Mouse (Mus musculus) erythroblast, embryonic 14.5 days (primary cell): ENCODE data around the gene Pip4k2a. TPM values are rescaled to one million over a fixed set of nuclear protein-coding genes. Genes with fewer than 3 reads are reported as not detected.

ENCODE experiments used
- H3K27me3 ChIP-seq: 2 replicates; pipeline ENCODE4 v1.6.1; 2012; ENCODE audit warnings: inconsistent platforms; ENCODE audit not compliant: control insufficient read depth
- H3K36me3 ChIP-seq: 2 replicates; pipeline ENCODE4 v1.6.1; 2012; ENCODE audit warnings: mild to moderate bottlenecking, inconsistent platforms; ENCODE audit not compliant: control insufficient read depth
- H3K4me1 ChIP-seq: 2 replicates; pipeline ENCODE4 v1.6.1; 2012; ENCODE audit warnings: inconsistent platforms; ENCODE audit not compliant: control insufficient read depth
- H3K4me3 ChIP-seq: replicated peaks from 2 replicates; pipeline ENCODE3; 2012; ENCODE audit warnings: moderate library complexity, mild to moderate bottlenecking, inconsistent platforms
- H3K9me3 ChIP-seq: 2 replicates; pipeline ENCODE4 v1.6.1; 2012; ENCODE audit warnings: low read length, inconsistent platforms, mixed read lengths; ENCODE audit not compliant: control insufficient read depth
- GATA1 ChIP-seq: IDR thresholded peaks from 2 replicates; pipeline ENCODE4 v1.6.1; 2012; ENCODE audit warnings: low read length, inconsistent platforms, mixed read lengths
- TAL1 ChIP-seq: IDR thresholded peaks from 3 replicates; pipeline ENCODE4 v1.6.1; 2012; ENCODE audit warnings: low read length, inconsistent platforms, mixed read lengths
- polyA plus RNA-seq: library from polyadenylated mRNA; stranded (reverse); fragments of >175 nt; gene quantifications from 2 replicates; pipeline ENCODE4 v1.2.3, GENCODE M21; 2012

The Pip4k2a gene
- polyA plus RNA-seq, 1 experiment: 3.8 TPM

DNA sequence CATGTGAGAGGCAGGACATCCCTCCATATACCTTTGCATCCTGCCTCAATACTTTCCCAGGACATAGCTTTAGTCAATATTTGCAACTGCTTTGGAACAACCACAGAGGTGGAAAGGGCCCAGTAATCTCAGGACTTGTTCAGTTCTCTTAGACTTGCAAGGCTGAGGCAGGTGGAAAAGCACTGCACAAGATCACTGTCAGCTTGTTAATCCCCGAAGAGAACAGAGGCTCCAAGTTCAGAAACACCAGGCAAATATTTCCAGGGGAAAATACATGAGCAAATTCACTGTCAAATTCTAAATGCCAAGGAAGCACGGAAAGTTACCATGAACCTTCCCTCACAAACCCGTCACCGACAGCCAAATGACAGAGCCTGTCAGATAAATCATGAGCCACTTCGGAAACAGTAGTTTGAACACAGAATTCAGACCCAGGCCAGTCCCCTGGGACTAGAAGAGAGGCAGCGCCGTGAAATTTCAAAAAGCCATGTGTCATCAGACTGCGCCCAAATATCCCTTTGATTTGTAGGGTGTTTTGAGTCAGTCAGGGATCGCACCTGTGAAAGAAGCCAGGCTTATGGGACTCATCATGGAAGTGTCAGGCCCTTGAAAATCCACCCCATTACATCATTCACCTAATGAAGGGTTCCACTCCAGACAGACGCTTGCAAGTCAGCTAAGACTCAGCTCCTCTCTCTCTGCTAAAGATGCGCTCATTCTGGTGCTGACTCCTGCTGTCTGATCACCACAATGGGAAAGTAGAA, 184.1 kb downstream of the Pip4k2a start:
- Histone ChIP-seq H3K36me3 (no peaks in the 10 kb centered on the region), H3K4me1 (no peaks in the 10 kb centered on the region)
- TF ChIP-seq GATA1 (no peak), TAL1 (no peak)

DNA sequence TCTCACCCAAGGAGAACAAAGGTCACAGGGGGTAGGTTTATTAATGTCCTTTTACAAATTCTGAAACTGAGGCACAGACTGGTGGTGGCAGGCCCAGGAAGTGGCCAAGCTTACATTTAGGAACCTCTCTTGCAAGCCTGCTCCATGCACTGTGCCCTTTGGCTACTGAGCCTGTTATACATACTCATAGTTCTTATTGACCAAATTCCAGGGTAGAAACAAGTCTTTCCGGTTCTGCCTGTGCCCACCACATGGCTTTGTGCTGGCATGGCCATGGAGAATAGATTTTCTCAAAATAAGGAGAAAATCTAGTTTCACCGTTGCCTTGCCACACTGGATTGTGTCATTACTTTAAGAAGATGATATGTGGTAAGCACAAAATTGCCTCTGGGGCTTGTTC, 190.0 kb downstream of the Pip4k2a start:
- Histone ChIP-seq H3K4me3 (no peak overlapping the region), H3K27me3 (peaks cover 18% of the 10 kb centered on the region), H3K4me1 (no peaks in the 10 kb centered on the region), H3K36me3 (no peaks in the 10 kb centered on the region), H3K9me3 (no peaks in the 10 kb centered on the region)
- no peak for TF ChIP-seq GATA1
- no peak for TF ChIP-seq TAL1

More for the DNA sequence above, 184.1 kb downstream of the Pip4k2a start:
- Histone ChIP-seq H3K9me3 (no peaks in the 10 kb centered on the region), H3K27me3 (no peaks in the 10 kb centered on the region; the same call in 1 of the 2 replicates), H3K4me3 (no peak overlapping the region)

DNA sequence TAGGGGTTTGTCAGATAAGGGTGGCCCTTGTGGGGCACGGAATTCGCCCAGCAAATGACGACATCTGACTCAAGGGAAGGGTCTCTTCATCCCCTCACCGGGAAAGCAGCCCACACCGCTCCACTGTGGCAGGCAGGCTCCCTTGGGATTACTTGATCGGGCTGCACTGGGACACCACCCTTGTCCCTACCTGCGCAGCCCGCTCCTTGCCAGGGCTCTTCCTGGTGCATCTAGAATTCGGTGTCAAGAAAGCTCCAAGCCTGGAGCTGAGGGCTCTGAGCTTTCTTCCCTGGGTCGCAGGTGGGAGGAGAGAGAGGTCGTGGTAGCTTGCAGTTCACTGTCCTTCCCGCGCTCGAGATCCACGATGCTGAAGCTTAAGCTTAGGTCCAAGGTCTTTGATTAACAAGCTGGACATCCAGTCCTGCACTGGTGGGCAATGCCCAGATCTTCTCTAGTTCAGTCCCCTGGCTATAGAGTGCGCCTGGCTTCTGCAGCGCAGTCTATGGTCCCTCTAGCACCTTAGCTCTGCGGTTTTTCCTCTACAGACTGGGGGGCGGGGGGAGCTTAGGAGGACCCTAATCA, 196.6 kb downstream of the Pip4k2a start:
- H3K4me1 ChIP-seq: no peaks in the 10 kb centered on the region
- no peak overlapping the region for H3K4me3 ChIP-seq
- H3K9me3 ChIP-seq: peaks cover 12% of the 10 kb centered on the region; the same call in 1 of the 2 replicates
- no peaks in the 10 kb centered on the region for H3K36me3 ChIP-seq
- TF ChIP-seq GATA1 (no peak), TAL1 (no peak)
- peaks cover 78% of the 10 kb centered on the region for H3K27me3 ChIP-seq

DNA sequence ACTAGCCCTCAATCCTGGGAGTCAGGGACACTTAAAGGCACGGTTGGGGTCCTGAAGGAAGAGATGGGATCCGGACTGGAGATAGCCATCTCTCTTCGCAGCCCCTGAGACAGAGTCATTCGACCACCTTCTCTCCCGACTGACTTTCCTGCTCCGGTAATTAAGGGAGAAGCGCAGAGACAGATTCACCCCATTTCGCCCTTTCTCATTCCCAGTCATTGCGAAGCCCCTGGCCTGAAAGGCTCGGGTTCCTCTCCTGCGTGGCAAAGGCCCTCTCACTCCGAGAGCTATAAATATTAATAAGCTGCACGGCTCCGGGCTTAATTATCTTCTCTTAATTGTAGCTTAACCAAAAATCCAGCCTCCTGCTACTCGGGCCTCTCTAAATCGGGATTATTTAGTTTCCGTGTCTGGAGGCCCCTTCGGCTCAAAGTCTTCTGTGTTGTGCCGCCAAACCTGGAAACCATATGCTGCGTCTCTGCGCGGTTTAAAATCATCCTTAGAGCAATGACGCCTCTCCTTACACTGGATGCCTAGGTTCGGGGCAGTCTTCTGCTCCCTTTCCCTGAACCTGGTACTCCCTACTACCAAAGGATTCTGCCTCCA, 197.2 kb downstream of the Pip4k2a start:
- TF ChIP-seq TAL1 (no peak), GATA1 (no peak)
- peaks cover 76% of the 10 kb centered on the region for H3K27me3 ChIP-seq
- H3K4me3 ChIP-seq: no peak overlapping the region

DNA sequence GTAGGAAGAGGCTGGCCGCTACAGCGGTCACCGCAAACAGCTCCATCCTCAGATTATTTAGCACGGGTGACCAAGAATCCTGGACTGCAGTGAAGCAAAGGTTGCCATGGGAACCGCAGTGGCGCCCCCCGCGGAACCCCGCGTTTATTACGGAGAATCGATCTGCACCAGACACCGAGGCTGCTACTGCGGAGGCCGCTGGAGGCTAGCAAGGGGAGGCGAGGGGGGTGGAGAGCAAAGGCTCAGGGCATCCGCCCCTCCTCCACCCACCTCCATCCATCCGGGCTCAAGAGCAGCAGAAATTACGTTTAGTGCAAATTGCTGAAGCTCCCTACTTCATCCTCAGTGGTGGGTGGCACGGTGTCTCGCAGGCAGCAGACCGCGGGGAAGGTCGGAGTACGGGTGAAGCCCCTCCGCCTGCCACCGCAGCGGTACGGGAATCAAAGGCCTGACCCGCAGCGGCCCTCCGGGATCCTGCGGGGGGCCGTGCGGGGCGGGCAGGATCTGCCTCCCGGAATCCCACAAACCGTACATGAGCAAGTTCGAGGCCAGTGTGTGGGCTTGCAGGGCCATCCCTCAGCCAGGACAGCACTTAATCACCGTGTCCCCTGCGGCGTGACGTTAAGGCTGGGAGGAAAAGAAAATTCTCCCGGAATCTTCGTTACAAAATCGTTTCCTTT, 197.8 kb downstream of the Pip4k2a start:
- H3K4me1 ChIP-seq: no peaks in the 10 kb centered on the region
- TF ChIP-seq TAL1: no peak
- no peak for TF ChIP-seq GATA1
- no peak overlapping the region for H3K4me3 ChIP-seq
- H3K9me3 ChIP-seq: peaks cover 12% of the 10 kb centered on the region; the same call in 1 of the 2 replicates
- peaks cover 75% of the 10 kb centered on the region for H3K27me3 ChIP-seq
- no peaks in the 10 kb centered on the region for H3K36me3 ChIP-seq

More for the DNA sequence above, 197.2 kb downstream of the Pip4k2a start:
- no peaks in the 10 kb centered on the region for H3K4me1 ChIP-seq
- no peaks in the 10 kb centered on the region for H3K36me3 ChIP-seq
- H3K9me3 ChIP-seq: peaks cover 12% of the 10 kb centered on the region; the same call in 1 of the 2 replicates

DNA sequence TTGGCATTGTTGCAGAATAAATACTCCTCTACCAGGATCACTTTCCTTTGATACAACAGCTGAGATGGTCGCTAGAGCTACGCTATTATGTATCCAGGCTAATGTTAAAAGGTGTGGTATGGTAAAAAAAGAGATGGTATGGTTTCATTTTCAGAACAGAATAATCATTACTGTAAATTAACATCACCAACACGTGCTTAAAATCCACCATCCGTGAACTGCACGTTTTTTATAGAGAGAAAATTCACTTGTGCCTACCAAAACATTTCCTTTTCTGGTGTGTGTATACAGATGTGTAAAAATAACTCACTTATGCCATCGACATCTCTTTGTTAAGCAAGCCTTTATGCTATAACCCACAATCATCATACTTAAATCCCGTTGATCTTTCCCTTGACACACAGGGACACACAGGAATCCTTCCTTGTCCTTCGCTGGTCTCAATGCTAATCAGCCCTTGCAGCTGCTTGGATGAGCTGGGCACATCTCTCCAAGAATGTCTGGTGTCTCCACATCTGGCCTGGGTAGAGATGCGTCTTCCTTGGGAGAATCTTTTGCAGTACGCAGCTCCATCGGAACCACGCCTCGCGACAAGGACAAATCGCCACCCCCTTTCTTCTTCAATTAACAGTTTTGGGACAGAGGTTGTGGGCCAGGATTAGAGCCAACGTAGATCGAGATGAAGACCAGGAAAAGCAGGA, 198.5 kb downstream of the Pip4k2a start:
- TF ChIP-seq TAL1 (no peak), GATA1 (no peak)
- H3K36me3 ChIP-seq: no peaks in the 10 kb centered on the region
- no peaks in the 10 kb centered on the region for H3K4me1 ChIP-seq
- H3K9me3 ChIP-seq: peaks cover 12% of the 10 kb centered on the region; the same call in 1 of the 2 replicates
- H3K27me3 ChIP-seq: peaks cover 75% of the 10 kb centered on the region
- H3K4me3 ChIP-seq: no peak overlapping the region

DNA sequence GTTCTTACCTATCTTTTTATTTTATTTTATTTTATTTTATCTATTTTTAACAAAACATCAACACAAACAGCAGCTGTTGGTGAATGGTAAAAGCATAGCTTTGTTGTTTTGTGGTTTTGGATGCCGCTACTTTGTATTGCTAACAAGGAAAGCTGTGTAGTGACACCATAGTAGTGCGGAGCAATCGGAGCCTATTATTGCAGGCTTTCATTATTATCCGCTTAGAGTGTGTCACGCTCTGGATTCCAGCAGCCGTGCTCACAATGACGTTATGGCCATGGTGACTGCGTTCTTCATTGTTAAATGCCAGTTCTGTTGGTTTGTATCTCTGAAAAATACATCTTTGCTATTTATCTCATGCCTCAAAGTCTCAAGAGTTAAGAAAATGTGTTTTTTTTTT, 200.2 kb downstream of the Pip4k2a start:
- Histone ChIP-seq H3K4me1 (no peaks in the 10 kb centered on the region), H3K27me3 (peaks cover 63% of the 10 kb centered on the region), H3K9me3 (peaks cover 12% of the 10 kb centered on the region; the same call in 1 of the 2 replicates), H3K4me3 (no peak overlapping the region), H3K36me3 (no peaks in the 10 kb centered on the region)
- no peak for TF ChIP-seq GATA1
- TF ChIP-seq TAL1: no peak

DNA sequence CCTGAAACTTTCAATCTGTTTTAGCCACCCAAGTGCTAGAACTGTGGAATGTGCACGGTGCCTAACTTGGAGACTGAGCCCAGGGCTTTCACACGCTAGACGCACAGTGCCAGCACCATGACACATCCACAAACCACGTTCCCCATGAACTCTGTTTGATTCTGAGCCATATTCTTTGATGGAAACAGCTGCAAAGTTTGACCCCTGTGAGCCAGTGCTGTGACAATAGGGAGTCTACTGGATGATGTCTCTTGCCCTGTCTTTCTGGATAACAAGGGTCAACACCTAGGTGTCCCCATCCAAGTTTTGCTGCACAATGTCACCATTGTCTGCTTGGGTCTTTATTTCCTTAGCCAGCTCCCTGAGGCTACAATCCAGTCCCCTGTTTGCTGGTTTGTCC, 203.7 kb downstream of the Pip4k2a start:
- no peaks in the 10 kb centered on the region for H3K36me3 ChIP-seq
- no peak for TF ChIP-seq TAL1
- no peak for TF ChIP-seq GATA1
- H3K27me3 ChIP-seq: peaks cover 28% of the 10 kb centered on the region
- H3K9me3 ChIP-seq: no peaks in the 10 kb centered on the region
- H3K4me1 ChIP-seq: no peaks in the 10 kb centered on the region
- H3K4me3 ChIP-seq: no peak overlapping the region

Other genes starting within 250 kb of the Pip4k2a start
- not detected in 2 replicates for gene 4930426L09Rik, start 217 bp upstream of the Pip4k2a start, polyA plus RNA-seq
- gene Armc3, start 201.2 kb upstream of the Pip4k2a start, polyA plus RNA-seq: not detected in 2 replicates